Mouse (Mus musculus) forebrain, embryonic 10.5 days (tissue): ENCODE results near the gene Crtc3. TPM values are rescaled to one million over a fixed set of nuclear protein-coding genes. Genes with fewer than 3 reads are reported as not detected.

Experiments
- DNase-seq: peaks from one replicate; pipeline ENCODE4 v3.0.0-alpha.2; 2017; ENCODE audit warnings: low spot score; ENCODE audit errors: extremely low spot score
- H3K27ac ChIP-seq: fragments of 300-500 bp; sonication (generic); 2 replicates; pipeline ENCODE4 v1.5.1; 2016; ENCODE audit warnings: mild to moderate bottlenecking
- H3K27me3 ChIP-seq: fragments of 300-500 bp; sonication (generic); 2 replicates; pipeline ENCODE4 v1.6.1; 2016; ENCODE audit warnings: mild to moderate bottlenecking; ENCODE audit not compliant: poor library complexity, severe bottlenecking
- H3K36me3 ChIP-seq: fragments of 300-500 bp; sonication (generic); replicated peaks from 2 replicates; pipeline ENCODE4 v1.6.1; 2016; ENCODE audit warnings: mild to moderate bottlenecking, moderate library complexity
- H3K4me1 ChIP-seq: fragments of 300-500 bp; sonication (generic); 2 replicates; pipeline ENCODE4 v1.6.1; 2016
- H3K4me3 ChIP-seq: fragments of 300-500 bp; sonication (generic); 2 replicates; pipeline ENCODE4 v1.5.1; 2016; ENCODE audit warnings: mild to moderate bottlenecking, moderate library complexity
- H3K9me3 ChIP-seq: fragments of 300-500 bp; sonication (generic); 2 replicates; pipeline ENCODE4 v1.6.1; 2016; ENCODE audit warnings: mild to moderate bottlenecking, moderate library complexity
- WGBS: fragments of 180-500 bp; shearing (Covaris S2); methylation state at CpG from one replicate; pipeline ENCODE4 v1.1.7; 2016; 5-methylcytosine and 5-hydroxymethylcytosine counted together
- polyA plus RNA-seq: library from polyadenylated mRNA; unstranded; fragments of >200 nt; fragmentation: Nextera tagmentation; extraction: Ambion mirVana; gene quantifications from 2 replicates; pipeline ENCODE4 v1.2.1, GENCODE M21; 2016

The Crtc3 gene
- polyA plus RNA-seq, 1 experiment from 2014 or later: 9.3 TPM

DNA sequence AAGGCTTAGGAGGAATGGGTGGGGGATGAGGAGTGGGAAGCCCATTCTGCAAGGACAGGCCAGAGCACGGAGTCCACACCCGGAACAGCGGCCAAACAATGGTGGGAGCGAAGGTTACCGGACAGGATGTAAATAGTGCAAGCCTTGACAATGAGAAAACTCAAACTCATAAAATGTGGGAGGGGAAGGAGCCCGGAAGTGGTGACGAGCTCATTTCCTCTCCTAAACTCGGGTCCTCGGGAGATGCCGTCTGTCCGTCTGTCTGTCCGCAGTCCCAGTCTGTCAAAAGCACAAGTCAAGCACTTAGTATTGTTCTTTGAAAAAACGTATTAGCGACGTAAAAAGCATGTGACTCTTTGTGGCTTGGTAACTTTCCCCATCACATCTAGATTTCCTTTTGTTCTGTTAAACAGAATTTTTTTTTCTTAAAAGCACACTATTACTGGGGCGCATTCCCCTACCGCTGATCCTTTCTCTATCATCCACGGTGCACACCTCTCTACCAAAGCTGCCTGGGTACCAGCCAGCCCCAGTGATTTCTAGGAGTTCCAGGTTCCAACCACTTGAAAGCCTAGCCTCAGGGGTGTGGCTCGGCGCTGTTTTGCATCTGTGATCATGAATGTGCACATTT is 105.7 kb downstream of the Crtc3 start:
- DNase-seq: no peak

DNA sequence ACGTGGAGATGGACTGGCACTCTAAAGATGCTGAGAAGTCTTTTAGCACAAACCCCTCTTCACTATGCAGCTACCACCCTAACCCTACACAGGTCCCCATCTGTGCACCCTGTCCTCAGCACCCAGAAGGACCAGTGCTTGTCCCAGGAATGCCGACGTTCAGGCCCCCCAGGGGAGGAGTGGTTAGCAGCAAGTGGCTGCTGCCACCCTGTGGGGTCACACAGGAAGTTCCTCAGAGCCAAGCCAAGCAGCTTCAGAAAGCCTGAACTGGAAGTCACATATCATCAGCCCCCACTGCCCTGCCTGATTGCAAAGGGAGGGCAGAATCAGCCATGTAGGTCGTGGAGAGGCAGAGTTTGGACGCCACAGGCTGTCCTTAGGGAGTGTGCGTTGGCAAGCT is 108.3 kb downstream of the Crtc3 start:
- Histone ChIP-seq H3K27ac (no peak overlapping the region), H3K4me1 (peaks cover 8% of the 10 kb centered on the region; the same call in 1 of the 2 replicates), H3K36me3 (no peaks in the 10 kb centered on the region), H3K4me3 (no peak overlapping the region), H3K27me3 (0 out of 2 replicates have a peak, but pooled peaks cover under 1% of the 10 kb centered on the region), H3K9me3 (no peaks in the 10 kb centered on the region)
- WGBS: 41% methylated on average over 6 of the region's 6 CpGs
- DNase-seq: no peak

More for the DNA sequence above, 105.7 kb downstream of the Crtc3 start:
- 80% methylated on average over 20 of the region's 20 CpGs for WGBS
- Histone ChIP-seq H3K27ac (no peak overlapping the region), H3K9me3 (no peaks in the 10 kb centered on the region), H3K36me3 (no peaks in the 10 kb centered on the region), H3K27me3 (0 out of 2 replicates have a peak, but pooled peaks cover 4% of the 10 kb centered on the region), H3K4me1 (peaks cover 29% of the 10 kb centered on the region), H3K4me3 (no peak overlapping the region)

DNA sequence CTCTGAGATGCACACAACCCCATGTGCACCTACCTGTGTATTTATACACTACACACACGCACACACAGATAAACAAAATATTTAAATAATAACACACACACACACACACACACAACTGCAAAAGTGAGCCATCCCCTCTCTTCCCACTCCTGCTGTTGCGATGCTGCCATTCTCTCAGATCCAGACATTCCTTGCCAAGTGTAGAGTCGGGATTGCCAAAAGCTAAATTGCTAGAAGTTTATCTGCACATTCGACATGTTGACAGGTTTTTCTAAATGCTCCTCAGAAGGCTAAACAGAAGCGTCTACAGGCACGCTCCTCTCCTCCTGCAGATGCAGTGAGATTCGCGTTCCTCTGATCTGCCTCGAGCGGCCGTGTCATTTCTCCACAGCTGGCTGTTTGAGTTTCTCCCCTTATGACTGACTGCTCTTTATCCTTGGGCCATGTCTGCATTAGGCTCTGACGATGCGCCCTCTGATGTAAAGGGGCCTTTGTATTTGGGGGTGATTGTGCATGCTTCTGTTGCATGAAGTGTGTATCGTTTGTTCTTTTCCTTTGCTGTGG is 111.2 kb downstream of the Crtc3 start:
- H3K27me3 ChIP-seq: no peaks in the 10 kb centered on the region; the same call in 1 of the 2 replicates
- DNase-seq: no peak
- H3K4me1 ChIP-seq: no peaks in the 10 kb centered on the region
- H3K36me3 ChIP-seq: no peaks in the 10 kb centered on the region
- 79% methylated on average over 14 of the region's 14 CpGs for WGBS
- no peak overlapping the region for H3K4me3 ChIP-seq
- no peak overlapping the region for H3K27ac ChIP-seq
- no peaks in the 10 kb centered on the region for H3K9me3 ChIP-seq

DNA sequence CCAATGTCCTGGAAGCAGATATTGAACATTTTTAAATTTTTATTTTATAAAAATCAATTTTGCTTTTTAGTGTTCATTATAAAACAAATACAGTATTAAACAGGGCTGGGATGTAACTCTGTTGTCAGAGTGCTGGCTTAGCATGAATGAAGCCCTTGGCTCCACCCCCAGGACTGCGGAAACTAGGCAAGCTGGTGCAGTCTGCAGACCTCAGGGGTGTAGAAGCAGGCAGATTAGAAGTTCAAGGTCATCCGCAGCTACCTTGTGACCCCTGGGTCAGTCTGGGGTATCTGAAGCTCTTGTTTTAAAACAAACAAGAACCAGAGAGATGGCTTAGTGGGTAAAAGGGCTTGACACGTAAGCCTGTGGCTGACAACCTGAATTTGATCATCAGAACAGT is 112.1 kb downstream of the Crtc3 start:
- WGBS: 75% methylated on average over 3 of the region's 3 CpGs
- H3K27me3 ChIP-seq: no peaks in the 10 kb centered on the region; the same call in 1 of the 2 replicates
- no peaks in the 10 kb centered on the region for H3K36me3 ChIP-seq
- H3K27ac ChIP-seq: no peak overlapping the region
- H3K9me3 ChIP-seq: no peaks in the 10 kb centered on the region
- no peak for DNase-seq
- H3K4me1 ChIP-seq: no peaks in the 10 kb centered on the region
- no peak overlapping the region for H3K4me3 ChIP-seq

DNA sequence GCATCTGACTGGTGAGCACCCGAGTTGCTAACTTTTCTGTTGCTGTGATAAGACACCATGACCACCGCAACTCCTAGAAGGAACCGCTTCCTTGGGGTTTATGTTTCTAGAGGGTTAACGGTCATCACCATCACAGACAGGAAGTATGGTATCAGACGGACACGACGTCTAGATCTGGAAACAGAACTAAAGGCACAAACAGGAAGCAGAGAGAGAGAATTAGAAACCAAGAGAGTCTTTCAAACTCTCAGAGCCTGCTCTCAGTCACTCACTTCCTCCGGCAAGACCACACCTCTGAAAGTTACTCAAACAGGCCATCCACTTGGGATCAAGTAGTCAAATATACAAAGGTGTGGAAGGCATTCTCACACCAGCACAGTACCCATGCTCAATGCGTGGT is 112.9 kb downstream of the Crtc3 start:
- no peak overlapping the region for H3K4me3 ChIP-seq
- no peaks in the 10 kb centered on the region; the same call in 1 of the 2 replicates for H3K27me3 ChIP-seq
- H3K36me3 ChIP-seq: no peaks in the 10 kb centered on the region
- H3K9me3 ChIP-seq: no peaks in the 10 kb centered on the region
- H3K27ac ChIP-seq: no peak overlapping the region
- DNase-seq: no peak
- WGBS: 89% methylated on average over 9 of the region's 9 CpGs
- no peaks in the 10 kb centered on the region; the same call in 1 of the 2 replicates for H3K4me1 ChIP-seq

DNA sequence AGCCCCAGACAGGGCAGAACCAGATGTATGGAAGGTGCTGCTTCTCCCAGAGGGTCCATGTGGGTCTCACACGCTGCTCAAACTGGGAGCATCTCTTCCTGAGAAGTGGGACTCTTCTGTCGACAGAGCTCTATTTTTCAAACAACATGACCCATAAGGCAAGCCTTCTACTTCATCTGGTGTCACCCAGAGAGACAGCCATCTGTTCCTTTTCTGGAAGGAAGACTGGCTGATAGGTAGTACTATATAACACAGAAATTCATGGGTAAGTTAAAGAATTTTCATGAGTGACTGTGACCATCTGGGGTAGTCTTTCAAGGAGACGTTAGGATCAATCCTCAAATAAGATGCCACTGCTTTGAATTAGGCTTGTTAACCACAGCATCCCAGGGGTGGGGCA is 115.6 kb downstream of the Crtc3 start:
- no peak for DNase-seq
- Histone ChIP-seq H3K27ac (no peak overlapping the region), H3K27me3 (no peaks in the 10 kb centered on the region; the same call in 1 of the 2 replicates), H3K4me3 (no peak overlapping the region), H3K9me3 (no peaks in the 10 kb centered on the region), H3K4me1 (no peaks in the 10 kb centered on the region; the same call in 1 of the 2 replicates), H3K36me3 (no peaks in the 10 kb centered on the region)
- 75% methylated on average over 3 of the region's 3 CpGs for WGBS

DNA sequence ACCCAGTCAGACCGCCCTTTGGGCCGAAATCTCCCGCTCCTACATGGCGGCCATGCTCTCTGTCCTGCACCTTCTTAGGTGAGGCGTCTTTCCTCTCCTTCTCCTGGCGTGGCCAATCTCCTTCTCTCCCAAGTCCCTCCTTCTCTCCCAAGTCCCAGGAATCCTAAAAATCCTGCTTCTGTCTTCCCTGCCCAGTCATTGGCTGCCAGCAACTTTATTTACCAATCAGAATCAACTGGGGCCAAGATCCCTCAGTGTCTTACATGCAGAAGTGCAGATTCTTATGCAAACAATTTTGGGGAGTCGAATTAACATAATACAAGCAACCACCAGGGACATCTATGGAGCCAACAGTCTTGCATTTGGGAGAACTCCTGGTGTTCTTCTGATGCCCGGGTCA is 120.7 kb downstream of the Crtc3 start:
- Histone ChIP-seq H3K4me3 (no peak overlapping the region), H3K36me3 (no peaks in the 10 kb centered on the region), H3K27ac (no peak overlapping the region), H3K27me3 (no peaks in the 10 kb centered on the region; the same call in 1 of the 2 replicates), H3K4me1 (no peaks in the 10 kb centered on the region; the same call in 1 of the 2 replicates), H3K9me3 (no peaks in the 10 kb centered on the region)
- DNase-seq: no peak
- WGBS: 79% methylated on average over 8 of the region's 8 CpGs

DNA sequence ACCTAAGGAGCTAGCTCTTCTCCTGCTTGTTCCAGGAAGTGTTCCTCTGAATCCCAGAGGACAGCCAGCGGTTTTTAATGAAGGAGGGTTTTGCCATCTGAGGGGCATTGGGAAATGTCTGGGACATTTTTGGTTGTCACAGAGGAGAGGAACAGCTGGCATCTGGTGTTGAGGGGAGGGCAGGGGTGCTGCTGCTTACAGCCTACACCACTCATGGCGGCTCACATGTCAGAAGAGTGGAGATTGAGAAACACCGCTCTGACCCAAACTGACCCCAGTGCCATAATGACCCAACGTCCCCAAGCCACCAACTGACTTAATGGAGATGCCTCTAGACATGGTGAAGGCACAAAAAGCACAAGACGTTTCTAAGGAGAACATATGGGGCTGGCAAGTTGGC is 126.7 kb downstream of the Crtc3 start:
- H3K4me1 ChIP-seq: peaks cover 12% of the 10 kb centered on the region
- H3K36me3 ChIP-seq: no peaks in the 10 kb centered on the region
- no peak overlapping the region for H3K4me3 ChIP-seq
- no peaks in the 10 kb centered on the region for H3K27me3 ChIP-seq
- 67% methylated on average over 5 of the region's 5 CpGs for WGBS
- H3K27ac ChIP-seq: no peak overlapping the region
- DNase-seq: no peak
- no peaks in the 10 kb centered on the region for H3K9me3 ChIP-seq

DNA sequence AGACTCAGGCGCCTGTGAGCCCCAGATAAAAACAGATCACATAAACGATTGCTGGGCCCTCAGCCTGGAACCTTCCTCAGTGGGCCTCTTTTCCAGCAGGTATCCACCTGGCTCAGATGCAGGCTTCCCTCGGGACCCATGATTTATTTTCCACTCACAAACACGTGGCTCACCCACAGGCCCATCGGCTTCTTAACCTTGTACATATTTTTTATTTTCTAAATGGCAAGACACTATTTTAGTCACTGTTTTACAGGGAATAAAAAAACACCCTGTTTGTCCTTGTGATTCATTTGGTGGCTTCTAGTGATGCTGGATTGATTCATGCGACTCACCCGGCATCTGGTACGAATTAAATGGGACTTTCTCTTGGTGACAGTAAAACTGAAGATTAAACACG is 127.4 kb downstream of the Crtc3 start:
- no peaks in the 10 kb centered on the region for H3K27me3 ChIP-seq
- no peaks in the 10 kb centered on the region for H3K36me3 ChIP-seq
- WGBS: 88% methylated on average over 9 of the region's 9 CpGs
- no peaks in the 10 kb centered on the region for H3K9me3 ChIP-seq
- H3K4me1 ChIP-seq: peaks cover 12% of the 10 kb centered on the region
- DNase-seq: no peak
- H3K27ac ChIP-seq: no peak overlapping the region
- H3K4me3 ChIP-seq: no peak overlapping the region

DNA sequence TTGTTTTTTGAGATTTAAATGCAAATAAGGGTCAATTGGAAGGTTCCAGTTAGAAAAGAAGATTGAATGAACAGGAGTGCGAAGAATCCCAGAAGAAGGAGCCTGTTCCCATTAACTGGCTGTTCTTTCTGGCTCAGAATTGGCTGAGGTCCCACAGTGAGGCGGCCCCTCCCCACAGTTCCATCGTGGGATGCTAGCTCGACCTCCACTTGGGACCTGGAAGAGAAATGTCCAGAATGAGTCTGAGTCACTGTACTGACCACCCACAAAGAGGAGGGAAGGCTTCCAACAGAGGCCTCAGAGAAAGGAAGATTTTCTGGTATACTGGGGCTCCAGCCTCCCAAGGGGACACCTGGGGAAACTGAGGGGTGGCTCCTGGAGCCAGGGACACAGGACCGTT is 130.1 kb downstream of the Crtc3 start:
- 76% methylated on average over 5 of the region's 5 CpGs for WGBS
- H3K27ac ChIP-seq: no peak overlapping the region
- no peaks in the 10 kb centered on the region for H3K9me3 ChIP-seq
- no peak overlapping the region for H3K4me3 ChIP-seq
- no peak for DNase-seq
- peaks cover 12% of the 10 kb centered on the region for H3K4me1 ChIP-seq
- no peaks in the 10 kb centered on the region for H3K36me3 ChIP-seq
- no peaks in the 10 kb centered on the region for H3K27me3 ChIP-seq

DNA sequence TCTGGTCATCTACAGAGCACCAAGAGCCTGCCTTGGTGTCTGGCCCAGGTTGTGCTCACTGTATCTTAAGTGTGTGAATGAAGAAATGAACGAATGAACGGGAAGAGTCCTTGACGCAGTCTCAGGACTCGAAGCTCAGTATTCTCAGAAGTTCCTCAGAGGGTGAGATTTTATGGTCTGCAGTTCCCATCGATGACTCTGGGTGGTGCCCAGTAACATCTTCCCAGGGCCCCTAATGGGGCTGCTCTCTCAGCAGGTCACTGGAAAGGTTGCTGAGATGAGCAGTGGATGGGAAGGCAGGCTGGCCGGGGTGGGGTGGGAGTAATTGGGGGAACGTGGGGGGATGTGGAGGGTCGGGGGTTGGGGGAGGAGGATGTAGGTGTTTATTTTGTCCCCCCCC is 130.6 kb downstream of the Crtc3 start:
- WGBS: 60% methylated on average over 8 of the region's 8 CpGs
- Histone ChIP-seq H3K36me3 (no peaks in the 10 kb centered on the region), H3K27me3 (no peaks in the 10 kb centered on the region), H3K27ac (no peak overlapping the region), H3K4me3 (no peak overlapping the region), H3K9me3 (no peaks in the 10 kb centered on the region), H3K4me1 (peaks cover 12% of the 10 kb centered on the region)
- no peak for DNase-seq

DNA sequence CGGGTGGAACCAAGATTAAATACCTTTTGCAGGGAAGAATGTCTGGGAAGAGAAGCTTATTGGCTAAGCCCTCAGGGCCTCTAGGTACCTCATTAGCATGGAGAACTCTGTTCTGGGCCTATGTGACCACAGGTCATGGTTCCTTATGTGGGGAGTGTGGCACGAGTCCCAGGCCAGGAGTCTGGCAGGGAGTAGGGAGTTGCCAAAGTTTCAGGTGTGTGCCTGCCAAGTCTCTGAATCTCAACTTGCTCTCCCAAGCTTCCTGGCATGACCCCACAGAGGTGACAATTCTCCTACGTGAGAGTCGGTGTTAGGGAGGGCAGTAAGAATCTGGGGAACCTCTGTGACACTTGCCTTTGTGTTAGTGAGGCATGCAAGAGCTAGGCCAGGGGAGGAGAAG is 131.5 kb downstream of the Crtc3 start:
- Histone ChIP-seq H3K4me3 (no peak overlapping the region), H3K4me1 (peaks cover 7% of the 10 kb centered on the region), H3K9me3 (no peaks in the 10 kb centered on the region), H3K27ac (no peak overlapping the region), H3K27me3 (no peaks in the 10 kb centered on the region), H3K36me3 (no peaks in the 10 kb centered on the region)
- WGBS: 86% methylated on average over 4 of the region's 4 CpGs
- DNase-seq: no peak

DNA sequence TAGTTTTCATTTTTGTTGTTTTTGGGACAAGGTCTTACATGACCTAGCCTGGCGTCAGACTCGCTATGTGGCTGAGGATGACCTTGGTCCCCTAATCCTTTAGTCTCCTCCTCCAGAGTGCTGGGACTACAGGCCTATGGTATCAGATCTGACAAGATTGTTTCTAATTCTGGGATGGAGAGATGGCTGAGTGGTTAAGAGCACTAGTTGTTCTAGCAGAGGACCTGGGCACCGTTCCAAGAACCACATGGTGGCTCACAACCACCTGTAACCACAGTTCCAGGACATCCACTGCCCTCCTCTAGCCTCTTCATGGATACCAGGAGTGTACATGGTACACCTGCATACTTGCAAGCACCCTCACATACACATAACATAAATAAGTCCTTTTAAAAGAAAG is 132.5 kb downstream of the Crtc3 start:
- Histone ChIP-seq H3K27me3 (no peaks in the 10 kb centered on the region), H3K4me1 (no peaks in the 10 kb centered on the region), H3K9me3 (no peaks in the 10 kb centered on the region), H3K36me3 (no peaks in the 10 kb centered on the region), H3K27ac (no peak overlapping the region), H3K4me3 (no peak overlapping the region)
- DNase-seq: no peak
- whole genome bisulfite sequencing: 91% methylated on average over 3 of the region's 3 CpGs
